Mouse (Mus musculus) liver, embryonic 16.5 days (tissue): Measurements from ENCODE around the gene Wipf2. TPM values are rescaled to one million over a fixed set of nuclear protein-coding genes. Genes with fewer than 3 reads are reported as not detected.
"Not testable (repeated sequence)": the region's sequence is repeated elsewhere in the genome, so short reads cannot be mapped to it uniquely, and the experiment has no call there.

Experiments used
- ATAC-seq: fragments of 200-750 bp; cut with Nextera tagmentation; 2 replicates; pipeline ENCODE4 v1.8.0; 2017; ENCODE audit warnings: low read depth, mild to moderate bottlenecking, moderate number of reproducible peaks, moderate library complexity
- H3K27ac ChIP-seq: fragments of 300-500 bp; sonication (generic); 2 replicates; pipeline ENCODE4 v1.5.1; 2014; ENCODE audit warnings: mild to moderate bottlenecking, low read length
- H3K27me3 ChIP-seq: fragments of 300-500 bp; sonication (generic); 2 replicates; pipeline ENCODE4 v1.6.1; 2014; ENCODE audit warnings: low read depth, low read length, mixed read lengths; ENCODE audit not compliant: control insufficient read depth, insufficient read depth
- H3K36me3 ChIP-seq: fragments of 300-500 bp; sonication (generic); 2 replicates; pipeline ENCODE4 v1.6.1; 2014; ENCODE audit warnings: mild to moderate bottlenecking; ENCODE audit not compliant: control insufficient read depth, insufficient read depth
- H3K4me1 ChIP-seq: fragments of 300-500 bp; sonication (generic); 2 replicates; pipeline ENCODE4 v1.6.1; 2014; ENCODE audit warnings: low read depth, low read length, mixed read lengths; ENCODE audit not compliant: control insufficient read depth
- H3K4me2 ChIP-seq: fragments of 300-500 bp; sonication (generic); 2 replicates; pipeline ENCODE4 v1.6.1; 2014; ENCODE audit warnings: low read depth, low read length, mixed read lengths
- H3K4me3 ChIP-seq: fragments of 300-500 bp; sonication (generic); 2 replicates; pipeline ENCODE4 v1.5.1; 2014; ENCODE audit warnings: low read depth, mild to moderate bottlenecking, low read length
- H3K9ac ChIP-seq: fragments of 300-500 bp; sonication (generic); 2 replicates; pipeline ENCODE4 v1.6.1; 2014; ENCODE audit warnings: low read depth, low read length
- H3K9me3 ChIP-seq: fragments of 300-500 bp; sonication (generic); replicated peaks from 2 replicates; pipeline ENCODE4 v1.6.1; 2016; ENCODE audit warnings: low read length; ENCODE audit not compliant: control insufficient read depth
- WGBS: fragments of 180-500 bp; shearing (Covaris S2); extraction: QIAGEN DNeasy Blood & Tissue Kit; methylation state at CpG from one replicate; pipeline ENCODE4 v1.1.7; 2014; ENCODE audit not compliant: insufficient replicate concordance; 5-methylcytosine and 5-hydroxymethylcytosine counted together
- polyA plus RNA-seq: library from polyadenylated mRNA; unstranded; fragments of >200 nt; fragmentation: Nextera tagmentation; extraction: Ambion mirVana; gene quantifications from 2 replicates; pipeline ENCODE4 v1.2.1, GENCODE M21; 2015

Gene Wipf2
- polyA plus RNA-seq, 1 experiment from 2014 or later, result 1.6 TPM

DNA sequence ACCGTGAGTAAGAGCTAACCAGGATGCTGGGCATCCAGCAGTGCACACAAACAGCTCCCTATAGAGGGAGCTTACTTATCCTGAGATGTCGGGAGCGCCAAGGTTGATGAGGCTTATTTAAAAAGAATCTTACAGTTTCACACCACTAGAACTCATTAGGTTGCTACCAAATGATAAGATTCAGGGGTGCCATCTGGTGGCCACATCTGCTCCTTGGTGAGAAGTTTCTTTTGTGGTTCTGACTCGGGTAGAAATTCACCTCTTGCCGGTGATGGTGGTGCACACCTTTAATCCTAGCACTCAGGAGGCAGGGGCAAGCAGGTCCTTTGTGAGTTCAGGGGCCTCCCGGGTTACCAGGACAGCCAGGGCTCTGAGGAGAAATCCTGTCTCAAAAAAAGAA, 46.2 kb downstream of the Wipf2 start:
- peak overlapping the region; percentile 86 for H3K27ac ChIP-seq
- no peaks in the 10 kb centered on the region for H3K27me3 ChIP-seq
- H3K4me3 ChIP-seq, result peak overlapping the region; percentile 77
- peaks cover 40% of the 10 kb centered on the region for H3K36me3 ChIP-seq
- peak overlapping the region; percentile 83 for H3K9ac ChIP-seq
- H3K4me1 ChIP-seq, result peaks cover 65% of the 10 kb centered on the region
- ATAC-seq, result no peak
- H3K4me2 ChIP-seq, result peak overlapping the region; percentile 81
- WGBS, result 24% methylated on average over 6 of the region's 6 CpGs
- H3K9me3 ChIP-seq, result no peaks in the 10 kb centered on the region

DNA sequence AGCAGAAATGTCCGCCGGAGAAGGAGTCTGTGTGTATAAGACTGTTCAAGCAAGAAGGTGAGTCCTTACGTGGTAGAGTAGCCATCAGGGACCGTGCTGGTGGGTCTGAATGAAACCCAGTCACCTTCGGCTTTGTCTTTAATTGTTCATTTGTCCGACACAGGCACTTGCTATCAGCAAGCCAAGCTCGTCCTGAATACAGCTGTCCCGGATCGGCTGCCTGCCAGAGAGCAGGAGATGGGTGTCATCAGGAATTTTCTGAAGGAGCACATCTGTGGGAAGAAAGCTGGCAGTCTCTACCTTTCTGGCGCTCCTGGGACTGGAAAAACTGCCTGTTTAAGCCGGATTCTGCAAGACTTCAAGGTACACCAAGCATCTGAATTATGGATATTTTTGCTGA, 47.0 kb downstream of the Wipf2 start:
- Histone ChIP-seq H3K9me3 (no peaks in the 10 kb centered on the region), H3K36me3 (peaks cover 48% of the 10 kb centered on the region), H3K4me2 (peak overlapping the region; percentile 81), H3K9ac (peak overlapping the region; percentile 83), H3K27ac (peak overlapping the region; percentile 77), H3K4me3 (peak overlapping the region; percentile 77), H3K27me3 (no peaks in the 10 kb centered on the region), H3K4me1 (peaks cover 58% of the 10 kb centered on the region)
- WGBS, result 83% methylated on average over 11 of the region's 11 CpGs
- ATAC-seq, result no peak

DNA sequence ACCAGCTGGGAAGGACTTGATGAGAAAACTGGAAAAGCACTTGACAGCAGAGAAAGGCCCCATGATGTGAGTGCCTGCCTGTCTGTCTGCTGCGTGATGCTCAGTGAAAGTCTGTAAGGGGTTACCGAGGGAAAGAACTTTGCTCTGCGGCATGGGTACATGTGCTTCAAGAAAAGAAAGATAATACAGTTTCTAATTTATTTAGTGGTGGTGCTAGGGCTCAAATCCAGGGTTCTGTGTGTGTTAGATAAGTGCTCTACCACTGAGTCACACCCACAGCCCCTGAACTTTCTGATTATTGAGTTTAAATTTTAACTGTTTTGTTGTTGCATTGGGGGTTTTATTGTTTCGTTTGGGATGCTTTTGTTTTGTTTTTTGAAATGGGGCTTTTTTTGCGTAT, 48.1 kb downstream of the Wipf2 start:
- Histone ChIP-seq H3K9ac (peak overlapping the region; percentile 39), H3K27me3 (no peaks in the 10 kb centered on the region), H3K4me3 (peak overlapping the region; percentile 77), H3K4me1 (peaks cover 48% of the 10 kb centered on the region), H3K27ac (peak overlapping the region; percentile 77), H3K9me3 (no peaks in the 10 kb centered on the region), H3K36me3 (peaks cover 57% of the 10 kb centered on the region), H3K4me2 (peak overlapping the region; percentile 81)
- ATAC-seq, result peak; percentile 55
- WGBS, result 38% methylated on average over 5 of the region's 5 CpGs

DNA sequence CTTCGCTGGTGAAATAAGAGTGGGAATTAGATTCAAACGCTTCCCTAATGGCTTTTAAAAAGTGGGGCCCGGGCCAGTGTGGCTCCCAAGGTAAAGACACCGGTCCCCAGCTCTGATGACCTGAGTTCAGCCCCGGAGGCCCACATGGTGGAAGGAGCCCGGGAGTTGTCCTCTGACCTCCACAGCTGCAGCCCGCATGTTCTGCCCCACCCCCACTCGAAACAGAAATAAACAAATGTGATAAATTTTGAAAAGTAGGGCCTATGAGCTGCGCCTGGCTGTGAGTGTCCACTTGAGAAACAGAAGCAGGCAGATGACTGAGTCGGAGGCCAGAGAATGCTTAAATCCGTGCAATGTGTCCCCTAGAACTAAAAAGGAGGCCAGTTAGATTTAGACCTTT, 50.8 kb downstream of the Wipf2 start:
- no peak for ATAC-seq
- H3K9ac ChIP-seq, result no peak overlapping the region
- 78% methylated on average over 11 of the region's 11 CpGs for WGBS

DNA sequence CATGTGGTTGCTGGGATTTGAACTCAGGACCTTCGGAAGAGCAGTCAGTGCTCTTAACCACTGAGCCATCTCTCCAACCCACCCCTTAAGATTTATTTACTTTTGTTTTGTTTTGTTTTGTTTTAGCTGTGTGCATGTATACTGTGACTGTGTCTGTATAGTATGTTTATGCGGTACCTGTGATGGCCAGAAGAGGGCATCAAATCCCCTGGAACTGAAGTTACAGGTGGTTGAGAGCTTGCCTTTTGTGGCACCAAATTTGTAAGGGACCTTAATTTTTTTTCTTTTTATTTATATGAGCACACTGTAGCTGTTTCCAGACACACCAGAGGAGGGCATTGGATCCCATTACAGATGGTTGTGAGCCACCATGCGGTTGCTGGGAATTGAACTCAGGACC, 52.9 kb downstream of the Wipf2 start:
- H3K4me3 ChIP-seq, H3K9me3 ChIP-seq, H3K27me3 ChIP-seq, H3K9ac ChIP-seq, H3K27ac ChIP-seq, H3K4me2 ChIP-seq, ATAC-seq: not testable (repeated sequence)
- H3K36me3 ChIP-seq, result peaks cover 94% of the 10 kb centered on the region
- H3K4me1 ChIP-seq, result peaks cover 29% of the 10 kb centered on the region
- WGBS, result 93% methylated on average over 3 of the region's 3 CpGs

More for the DNA sequence above, 50.8 kb downstream of the Wipf2 start:
- H3K27ac ChIP-seq, result no peak overlapping the region
- peaks cover 48% of the 10 kb centered on the region for H3K4me1 ChIP-seq
- no peaks in the 10 kb centered on the region for H3K9me3 ChIP-seq
- no peak overlapping the region for H3K4me2 ChIP-seq
- peaks cover 84% of the 10 kb centered on the region for H3K36me3 ChIP-seq
- H3K27me3 ChIP-seq, result no peaks in the 10 kb centered on the region
- no peak overlapping the region for H3K4me3 ChIP-seq

DNA sequence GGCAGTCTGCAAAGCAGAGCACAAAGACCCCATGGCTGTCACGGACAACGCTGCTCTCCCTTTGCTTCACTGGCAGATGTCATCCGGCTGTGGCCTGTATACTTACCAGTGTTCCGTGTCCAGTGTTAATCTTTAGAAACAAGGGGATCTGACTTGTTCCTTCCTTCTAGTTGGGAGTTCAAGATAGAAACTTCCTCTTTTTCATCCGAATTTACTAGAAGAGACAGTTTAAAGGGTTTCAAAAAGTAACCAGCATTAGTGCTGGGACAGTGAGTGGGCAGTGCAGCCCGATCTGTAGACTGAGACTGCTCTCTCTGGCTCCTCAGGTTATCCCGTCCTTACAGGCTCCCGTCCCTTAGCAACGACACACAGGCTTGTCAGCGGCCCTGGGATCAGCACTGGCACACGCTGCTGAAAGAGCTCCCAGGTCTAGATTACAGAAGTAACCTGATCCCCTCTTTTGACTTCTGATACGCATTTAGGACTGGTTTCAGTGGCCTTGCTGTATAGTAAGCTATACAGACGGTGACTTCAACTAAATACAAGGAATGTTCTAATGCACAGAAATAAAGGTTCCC, 54.1 kb downstream of the Wipf2 start:
- 44% methylated on average over 13 of the region's 13 CpGs for WGBS
- ATAC-seq, result no peak
- Histone ChIP-seq H3K4me1 (peaks cover 21% of the 10 kb centered on the region), H3K9ac (no peak overlapping the region; the same call in 1 of the 2 replicates), H3K36me3 (peaks cover 92% of the 10 kb centered on the region), H3K4me3 (no peak overlapping the region), H3K27ac (peak overlapping the region; percentile 65), H3K9me3 (no peaks in the 10 kb centered on the region), H3K4me2 (peak overlapping the region; percentile 21; the same call in 1 of the 2 replicates), H3K27me3 (no peaks in the 10 kb centered on the region)

DNA sequence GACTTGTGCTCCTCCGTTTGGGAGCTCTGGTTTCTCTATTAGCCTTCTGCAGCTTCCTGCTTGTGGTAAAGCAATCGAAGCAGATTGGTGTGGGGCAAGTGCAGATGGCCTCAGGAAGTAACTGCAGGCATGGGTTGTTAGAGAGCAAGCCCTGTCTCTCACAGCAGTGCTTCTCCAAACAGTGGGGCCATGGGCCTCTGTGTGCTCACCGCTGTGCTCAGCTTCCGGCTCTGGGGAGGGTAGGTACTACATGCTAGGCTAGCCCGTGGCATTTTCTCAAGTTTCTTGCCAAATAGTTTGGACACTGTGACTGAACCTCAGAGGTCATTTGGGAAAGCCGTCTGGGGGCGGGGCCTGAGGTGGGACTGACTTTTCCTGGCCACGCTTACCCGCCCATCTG, 54.8 kb downstream of the Wipf2 start:
- no peaks in the 10 kb centered on the region for H3K27me3 ChIP-seq
- H3K36me3 ChIP-seq, result peaks cover 89% of the 10 kb centered on the region
- peak overlapping the region; percentile 65 for H3K27ac ChIP-seq
- no peak overlapping the region for H3K4me3 ChIP-seq
- no peak overlapping the region for H3K9ac ChIP-seq
- WGBS, result 45% methylated on average over 9 of the region's 9 CpGs
- peaks cover 18% of the 10 kb centered on the region for H3K4me1 ChIP-seq
- H3K4me2 ChIP-seq, result no peak overlapping the region; the same call in 1 of the 2 replicates
- peak; percentile 50 for ATAC-seq
- H3K9me3 ChIP-seq, result no peaks in the 10 kb centered on the region

DNA sequence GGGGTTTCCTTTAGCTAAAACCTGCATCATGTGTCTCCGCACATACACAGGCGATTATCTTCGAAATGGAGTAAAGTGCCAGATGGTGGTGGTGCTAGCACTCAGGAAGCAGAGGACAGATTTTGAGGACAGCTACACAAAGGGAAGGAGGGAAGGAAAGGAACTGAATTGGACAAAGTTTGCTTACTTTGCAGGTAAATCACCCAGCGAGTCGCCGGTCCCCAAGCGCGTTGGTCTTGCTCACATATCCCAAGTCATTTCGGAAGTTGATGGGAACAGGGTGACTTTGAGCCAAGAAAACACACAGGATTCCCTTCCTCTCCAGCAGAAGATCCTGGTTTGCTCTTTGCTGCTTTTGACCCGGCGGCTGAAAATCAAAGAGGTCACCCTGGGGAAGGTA, 55.6 kb downstream of the Wipf2 start:
- H3K4me3 ChIP-seq, result no peak overlapping the region
- no peak overlapping the region for H3K27ac ChIP-seq
- H3K36me3 ChIP-seq, result peaks cover 83% of the 10 kb centered on the region
- H3K9ac ChIP-seq, result no peak overlapping the region
- no peaks in the 10 kb centered on the region for H3K27me3 ChIP-seq
- 94% methylated on average over 11 of the region's 11 CpGs for WGBS
- H3K9me3 ChIP-seq, result no peaks in the 10 kb centered on the region
- no peak overlapping the region for H3K4me2 ChIP-seq
- peaks cover 21% of the 10 kb centered on the region for H3K4me1 ChIP-seq
- no peak for ATAC-seq

DNA sequence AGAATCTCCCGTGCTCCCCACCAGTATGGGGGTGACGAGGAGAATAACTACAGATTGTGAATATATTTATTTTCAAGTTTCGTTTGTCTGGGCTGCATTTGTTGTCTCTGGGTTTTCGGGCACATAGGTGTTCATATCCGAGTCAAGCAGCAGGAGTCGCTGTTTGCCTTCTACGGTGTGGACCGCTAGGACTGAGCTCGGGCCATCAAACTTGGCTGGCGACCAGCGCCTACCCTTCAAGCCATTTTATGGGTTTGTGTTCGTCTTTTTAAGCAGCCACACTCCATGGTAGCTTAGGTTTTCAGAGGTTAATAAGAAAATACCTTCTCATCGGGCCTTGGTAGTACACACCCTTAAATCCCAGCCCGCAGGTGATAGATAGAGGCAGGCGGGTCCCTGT, 58.4 kb downstream of the Wipf2 start:
- H3K9me3 ChIP-seq, H3K9ac ChIP-seq, H3K4me2 ChIP-seq, H3K27me3 ChIP-seq, H3K27ac ChIP-seq, ATAC-seq, H3K4me3 ChIP-seq: not testable (repeated sequence)
- WGBS, result 70% methylated on average over 15 of the region's 15 CpGs
- Histone ChIP-seq H3K4me1 (peaks cover 36% of the 10 kb centered on the region), H3K36me3 (peaks cover 58% of the 10 kb centered on the region)
